Mouse (Mus musculus) small intestine, adult 2 months (tissue): ENCODE data around the gene Daam1. TPM values are rescaled to one million over a fixed set of nuclear protein-coding genes. Genes with fewer than 3 reads are reported as not detected.

Source experiments
- H3K27ac ChIP-seq: fragments of 200-500 bp; 2 replicates; pipeline ENCODE4 v1.5.1; 2012; ENCODE audit warnings: low read depth, low read length, control low read depth, inconsistent platforms; ENCODE audit not compliant: insufficient read depth
- H3K27me3 ChIP-seq: fragments of 200-500 bp; 2 replicates; pipeline ENCODE4 v1.6.1; 2012; ENCODE audit warnings: mild to moderate bottlenecking, moderate library complexity, low read length, inconsistent platforms; ENCODE audit not compliant: control insufficient read depth, insufficient read depth
- H3K36me3 ChIP-seq: fragments of 200-500 bp; 2 replicates; pipeline ENCODE4 v1.6.1; 2012; ENCODE audit warnings: mild to moderate bottlenecking, low read length, control low read depth, inconsistent platforms; ENCODE audit not compliant: control insufficient read depth, insufficient read depth
- H3K4me1 ChIP-seq: fragments of 200-500 bp; 2 replicates; pipeline ENCODE4 v1.6.1; 2012; ENCODE audit warnings: low read length, inconsistent platforms, mixed read lengths; ENCODE audit not compliant: control insufficient read depth, insufficient read depth, insufficient read length
- H3K4me3 ChIP-seq: fragments of 200-500 bp; 2 replicates; pipeline ENCODE4 v1.5.1; 2012; ENCODE audit warnings: low read depth, mild to moderate bottlenecking, control low read depth, inconsistent platforms, low read length, moderate library complexity
- CTCF ChIP-seq: fragments of 200-500 bp; IDR thresholded peaks from 2 replicates; pipeline ENCODE4 v1.5.1; 2012; ENCODE audit warnings: low read depth, mild to moderate bottlenecking, control low read depth, inconsistent platforms, low read length, moderate library complexity, mixed read lengths; ENCODE audit not compliant: insufficient replicate concordance, insufficient read length; ENCODE audit errors: extremely low read depth
- POLR2A ChIP-seq: fragments of 200-500 bp; IDR thresholded peaks from 2 replicates; pipeline ENCODE4 v1.6.1; 2012; ENCODE audit warnings: low read depth, mild to moderate bottlenecking, control low read depth, inconsistent platforms, low read length, moderate library complexity
- WGBS: fragments of 180-500 bp; shearing (Covaris S2); methylation state at CpG from one replicate; pipeline ENCODE4 v1.1.7; 2018; 5-methylcytosine and 5-hydroxymethylcytosine counted together
- polyA plus RNA-seq: library from polyadenylated mRNA; depleted of rRNA; stranded (reverse); fragments of >200 nt; gene quantifications from 2 replicates; pipeline ENCODE4 v1.2.3, GENCODE M21; 2012

Gene Daam1
- polyA plus RNA-seq, 1 experiment, result 2.4 TPM

DNA sequence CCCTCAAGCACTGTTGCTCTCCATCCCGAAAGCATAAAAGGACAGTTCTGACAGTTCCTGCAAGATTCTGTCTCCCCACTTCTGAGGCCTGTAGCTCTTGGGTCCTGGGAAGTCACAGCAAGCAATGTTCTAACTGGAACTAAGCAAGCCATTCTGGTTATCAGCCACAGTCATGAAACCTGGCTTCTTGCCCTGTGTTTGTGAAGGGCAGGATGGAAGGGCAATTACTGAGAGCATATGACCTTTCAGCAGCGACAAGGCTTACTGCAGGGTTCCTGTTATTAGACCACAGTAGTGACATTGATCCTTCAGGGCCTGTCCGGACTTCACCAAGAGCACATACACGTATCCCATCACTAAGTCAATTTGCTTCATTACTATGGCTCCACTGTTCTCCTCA lies 167.8 kb downstream of the Daam1 start:
- H3K27ac ChIP-seq, result no peak overlapping the region
- 22% methylated on average over 4 of the region's 4 CpGs for WGBS
- no peak overlapping the region for H3K4me3 ChIP-seq
- no peaks in the 10 kb centered on the region; the same call in 1 of the 2 replicates for H3K4me1 ChIP-seq
- H3K36me3 ChIP-seq, result 0 out of 2 replicates have a peak, but pooled peaks cover 4% of the 10 kb centered on the region
- H3K27me3 ChIP-seq, result no peaks in the 10 kb centered on the region
- no peak for TF ChIP-seq POLR2A
- no peak for TF ChIP-seq CTCF

GRCm38 (mm10) chr12:71999671-72000070 lies 168.8 kb downstream of the Daam1 start:
- Histone ChIP-seq H3K27ac (no peak overlapping the region), H3K27me3 (no peaks in the 10 kb centered on the region), H3K4me1 (no peaks in the 10 kb centered on the region; the same call in 1 of the 2 replicates), H3K4me3 (no peak overlapping the region), H3K36me3 (0 out of 2 replicates have a peak, but pooled peaks cover 1% of the 10 kb centered on the region)
- TF ChIP-seq POLR2A, result no peak
- no peak for TF ChIP-seq CTCF
- 92% methylated on average over 2 of the region's 2 CpGs for WGBS

DNA sequence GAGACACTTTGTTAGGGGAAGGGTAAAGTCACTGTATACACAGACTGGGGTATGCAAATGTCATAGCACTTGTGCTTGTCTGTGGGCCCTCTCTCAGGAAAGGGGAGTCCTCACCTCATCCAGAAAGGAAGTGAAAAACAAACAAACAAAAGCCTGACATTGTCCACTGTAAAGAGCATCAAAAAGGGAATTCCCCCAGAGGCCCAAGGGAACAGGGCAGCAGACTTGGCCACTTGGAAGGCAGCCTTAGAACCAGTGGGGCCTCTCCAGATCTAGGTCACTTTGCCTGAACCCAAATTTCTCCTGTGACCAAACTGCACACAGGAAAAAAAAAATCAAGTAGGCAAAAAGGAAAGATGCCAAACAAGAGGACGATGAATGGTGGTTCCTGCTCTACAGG lies 170.9 kb downstream of the Daam1 start:
- TF ChIP-seq CTCF (no peak), POLR2A (no peak)
- Histone ChIP-seq H3K36me3 (no peaks in the 10 kb centered on the region), H3K4me3 (no peak overlapping the region), H3K27me3 (no peaks in the 10 kb centered on the region), H3K27ac (no peak overlapping the region), H3K4me1 (no peaks in the 10 kb centered on the region; the same call in 1 of the 2 replicates)
- 81% methylated on average over 1 of the region's 1 CpGs for WGBS

GRCm38 (mm10) chr12:72005307-72005706 lies 174.4 kb downstream of the Daam1 start:
- H3K27me3 ChIP-seq, result no peaks in the 10 kb centered on the region
- no peaks in the 10 kb centered on the region for H3K36me3 ChIP-seq
- H3K27ac ChIP-seq, result no peak overlapping the region
- TF ChIP-seq CTCF (no peak), POLR2A (no peak)
- H3K4me3 ChIP-seq, result no peak overlapping the region
- no peaks in the 10 kb centered on the region for H3K4me1 ChIP-seq
- WGBS, result 89% methylated on average over 3 of the region's 3 CpGs

- H3K4me1 ChIP-seq, result no peaks in the 10 kb centered on the region
- H3K4me3 ChIP-seq, result no peak overlapping the region
- no peak overlapping the region for H3K27ac ChIP-seq
- TF ChIP-seq POLR2A (no peak), CTCF (no peak)
- H3K36me3 ChIP-seq, result no peaks in the 10 kb centered on the region
- no peaks in the 10 kb centered on the region for H3K27me3 ChIP-seq
- 63% methylated on average over 3 of the region's 3 CpGs for WGBS
Observed at GRCm38 (mm10) chr12:72007656-72008055, 176.8 kb downstream of the Daam1 start.

- TF ChIP-seq POLR2A (no peak), CTCF (no peak)
- Histone ChIP-seq H3K4me3 (no peak overlapping the region), H3K27ac (no peak overlapping the region), H3K27me3 (no peaks in the 10 kb centered on the region), H3K36me3 (no peaks in the 10 kb centered on the region), H3K4me1 (no peaks in the 10 kb centered on the region)
- WGBS, result 89% methylated on average over 13 of the region's 13 CpGs
Observed at GRCm38 (mm10) chr12:72009051-72009902, 178.4 kb downstream of the Daam1 start.

DNA sequence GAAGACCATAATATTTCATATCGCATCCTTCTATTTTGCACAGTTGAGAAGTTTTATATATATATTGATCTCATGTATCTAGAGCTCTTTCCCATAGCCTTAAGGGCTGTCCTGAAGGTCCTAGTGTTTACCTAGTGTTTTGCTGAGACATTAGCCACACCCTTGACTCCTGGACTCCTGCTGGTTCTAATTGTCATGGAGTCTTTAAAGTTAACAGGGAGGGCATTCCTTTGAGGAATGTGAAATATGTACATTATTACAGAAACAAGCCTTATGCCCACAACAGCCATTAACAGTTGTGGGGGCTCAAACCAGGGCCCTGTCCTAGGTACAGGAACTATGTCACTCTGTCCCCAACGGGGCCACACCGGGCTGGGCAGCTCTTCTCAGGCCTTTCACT lies 180.5 kb downstream of the Daam1 start:
- TF ChIP-seq CTCF, result no peak
- TF ChIP-seq POLR2A, result no peak
- WGBS, result 94% methylated on average over 3 of the region's 3 CpGs

More for the DNA sequence above, 180.5 kb downstream of the Daam1 start:
- H3K4me1 ChIP-seq, result no peaks in the 10 kb centered on the region
- no peaks in the 10 kb centered on the region for H3K27me3 ChIP-seq
- no peaks in the 10 kb centered on the region for H3K36me3 ChIP-seq
- H3K27ac ChIP-seq, result no peak overlapping the region
- no peak overlapping the region for H3K4me3 ChIP-seq
